Mouse (Mus musculus) cortical plate, adult 2 months (tissue): ENCODE data around the gene Abcc12.

ENCODE experiments used
- CTCF ChIP-seq: fragments of 200-500 bp; IDR thresholded peaks from 2 replicates; pipeline ENCODE4 v1.5.1; 2011; ENCODE audit warnings: mild to moderate bottlenecking, control low read depth, low read length; ENCODE audit not compliant: insufficient read depth; ENCODE audit errors: extremely low read depth
- POLR2A ChIP-seq: fragments of 200-500 bp; IDR thresholded peaks from 2 replicates; pipeline ENCODE4 v1.6.1; 2011; ENCODE audit warnings: mild to moderate bottlenecking, low read length, control low read depth; ENCODE audit not compliant: insufficient read depth; ENCODE audit errors: extremely low read depth

DNA sequence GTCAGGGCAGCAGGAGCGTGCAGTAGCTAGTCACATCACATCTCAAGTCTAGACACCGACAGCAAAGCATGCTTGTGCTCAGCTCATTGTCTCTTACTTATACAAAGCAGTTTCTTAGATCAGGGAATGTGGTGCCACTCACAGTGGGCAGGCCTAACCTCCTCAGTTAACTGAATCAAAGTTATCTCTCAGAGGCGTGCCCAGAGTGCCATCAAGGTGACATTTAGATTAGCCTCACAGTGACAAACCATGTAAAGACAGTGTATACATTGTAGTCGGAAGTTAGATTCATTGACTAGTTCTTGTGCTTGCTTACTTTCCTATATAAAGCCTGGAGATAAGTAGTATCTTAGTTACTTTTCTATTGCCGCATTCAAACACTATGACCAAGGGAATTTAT, 49.7 kb upstream of the Abcc12 start:
- TF ChIP-seq CTCF (no peak), POLR2A (no peak)
